Mouse (Mus musculus) spleen, embryonic (tissue): ENCODE results near the gene Vps37b.

Experiments used
- CTCF ChIA-PET: fragments of 350-600 bp; sonication (Branson Sonifier 250); formaldehyde crosslinking; loops from one replicate; lab custom pipeline; 2022; lab: Charles Lee

Vps37b gene

DNA sequence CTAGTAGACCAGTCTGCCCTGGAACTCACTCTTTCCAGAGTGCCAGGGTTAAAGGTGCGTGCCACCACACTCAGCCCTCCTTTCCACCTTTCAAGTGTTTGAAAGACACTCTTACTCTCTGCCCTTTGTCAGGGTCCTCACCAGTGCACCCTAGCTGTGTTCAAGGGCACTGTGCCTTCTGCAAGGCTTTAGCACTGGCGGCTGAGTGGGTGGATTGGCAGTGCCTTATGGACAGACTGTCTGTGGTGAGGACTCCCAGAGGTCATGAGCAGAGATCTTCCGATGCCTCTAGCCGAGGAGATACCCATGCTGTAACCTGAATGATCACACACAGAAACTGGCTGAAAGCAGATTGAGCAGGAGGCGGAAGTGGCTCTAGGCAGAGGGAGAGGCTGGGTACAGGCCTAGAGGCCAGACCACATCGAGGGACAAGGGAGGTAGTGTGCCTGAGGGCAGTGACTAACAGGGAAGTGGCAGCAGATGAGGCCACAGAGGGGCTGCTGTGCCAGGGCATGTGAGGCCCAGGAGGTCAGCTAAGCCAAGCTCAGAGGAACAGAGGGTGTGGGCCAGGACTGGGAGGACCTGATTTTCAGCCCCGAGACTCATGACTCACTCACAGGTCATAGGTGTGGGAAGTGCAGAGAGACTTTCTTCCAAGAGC is 14.8 kb upstream of the Vps37b start:
- CTCF ChIA-PET: interaction anchor here (0.6 kb wide), 1 partner anchor 1588 kb away, joined by 5 read pairs; no protein-coding TSS in a partner anchor

DNA sequence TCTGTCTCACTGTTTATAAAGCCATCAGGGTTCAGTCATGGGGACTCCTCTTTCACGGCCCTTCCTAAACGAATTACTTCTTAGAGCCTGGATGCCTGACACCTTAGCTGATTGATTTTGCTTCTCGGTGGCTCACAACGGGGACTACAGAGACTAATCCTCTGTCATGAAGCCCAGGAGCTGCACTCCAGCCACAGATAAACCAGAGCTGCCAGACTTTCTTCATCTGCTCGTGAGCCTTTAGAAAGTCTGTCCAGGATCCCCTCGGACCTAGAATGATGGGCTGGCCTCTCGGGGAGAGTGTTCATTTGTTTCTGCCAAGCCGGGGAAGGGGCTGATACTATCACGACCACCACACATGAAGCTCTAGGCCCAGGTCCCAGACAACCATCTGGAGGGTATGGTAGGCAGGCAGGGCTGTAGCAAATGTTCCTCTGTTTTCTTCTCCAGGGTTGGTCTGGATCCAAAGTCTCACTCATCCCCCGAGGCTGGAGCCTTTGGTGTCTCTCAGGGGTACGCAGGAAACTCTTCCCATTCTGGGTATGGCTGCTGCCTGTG is 13.5 kb upstream of the Vps37b start:
- CTCF ChIA-PET: no interaction called here

DNA sequence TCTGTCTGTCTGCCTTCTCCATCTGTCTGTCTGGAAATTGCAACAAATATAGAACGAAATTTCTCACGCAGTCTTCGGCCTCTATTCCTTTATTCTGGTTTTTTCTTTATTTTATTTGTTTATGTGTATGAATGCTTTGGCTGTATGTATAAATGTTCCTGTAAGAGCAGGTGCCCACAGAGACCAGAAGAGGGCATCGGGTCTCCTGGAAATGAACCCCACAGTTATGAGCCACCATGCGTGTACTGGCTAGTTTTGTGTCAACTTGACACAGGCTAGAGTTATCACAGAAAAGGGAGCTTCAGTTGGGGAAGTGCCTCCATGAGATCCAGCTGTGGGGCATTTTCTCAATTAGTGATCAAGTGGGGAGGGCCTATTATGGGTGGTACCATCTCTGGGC is 11.9 kb upstream of the Vps37b start:
- CTCF ChIA-PET: interaction anchor here (0.7 kb wide), 1 partner anchor 127 kb away, joined by 7 read pairs; no protein-coding TSS in a partner anchor

DNA sequence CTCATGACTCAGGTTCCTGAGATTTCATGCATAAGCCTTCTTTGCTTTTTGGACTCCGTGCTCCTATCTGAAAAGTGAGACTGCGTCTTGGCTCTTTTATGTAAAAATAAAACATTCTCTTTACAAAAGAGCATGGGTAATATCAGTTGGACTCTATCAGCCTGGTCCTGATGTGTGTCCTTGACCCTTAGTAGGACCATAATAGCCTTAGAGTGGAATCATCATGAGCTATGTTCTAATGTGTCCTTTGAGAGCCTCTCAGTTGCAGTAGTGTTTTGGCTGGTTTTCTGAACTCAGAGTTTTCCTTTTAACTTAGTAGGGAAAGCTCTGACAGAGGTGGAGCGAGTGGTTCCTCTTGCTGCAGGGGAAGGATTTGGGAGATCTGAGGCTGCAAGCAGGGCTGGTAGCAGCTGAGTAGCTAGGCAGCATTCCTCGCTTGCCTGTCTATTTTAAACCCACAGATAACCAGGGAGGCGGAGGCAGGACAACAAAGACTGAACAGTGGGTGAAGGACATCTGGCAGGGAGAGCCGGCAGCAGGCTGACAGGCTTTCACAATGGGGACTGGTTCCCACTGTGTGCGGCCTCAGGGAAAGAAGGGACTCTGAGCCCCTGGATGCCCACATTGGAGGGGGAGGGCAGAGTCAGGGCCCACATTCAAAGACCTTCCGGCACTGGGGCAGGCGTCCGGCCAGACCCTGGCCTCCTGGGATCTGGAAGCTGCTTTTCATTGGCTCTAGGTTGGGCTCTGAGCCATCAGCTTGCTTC is 11.3 kb upstream of the Vps37b start:
- CTCF ChIA-PET: no interaction called here

DNA sequence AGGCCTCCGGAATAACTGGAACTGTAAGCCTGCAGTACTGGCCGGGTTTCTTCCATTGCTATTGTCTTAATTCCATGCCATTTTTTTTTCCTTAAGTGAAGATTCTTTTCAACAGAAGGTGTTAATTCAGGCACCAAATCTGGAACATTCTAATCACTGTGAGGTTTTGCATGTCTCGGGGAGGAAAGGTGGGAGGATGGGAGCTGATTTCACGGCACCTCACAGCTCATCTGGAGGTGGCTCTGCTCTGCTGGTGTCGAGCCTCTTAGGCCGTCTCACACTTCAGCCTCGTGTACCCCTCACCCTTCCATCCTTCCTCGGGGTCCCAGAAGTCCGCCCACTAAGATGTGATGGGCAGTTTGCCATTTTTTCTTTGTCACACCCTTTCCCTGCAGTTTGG is 9.0 kb upstream of the Vps37b start:
- CTCF ChIA-PET: no interaction called here

DNA sequence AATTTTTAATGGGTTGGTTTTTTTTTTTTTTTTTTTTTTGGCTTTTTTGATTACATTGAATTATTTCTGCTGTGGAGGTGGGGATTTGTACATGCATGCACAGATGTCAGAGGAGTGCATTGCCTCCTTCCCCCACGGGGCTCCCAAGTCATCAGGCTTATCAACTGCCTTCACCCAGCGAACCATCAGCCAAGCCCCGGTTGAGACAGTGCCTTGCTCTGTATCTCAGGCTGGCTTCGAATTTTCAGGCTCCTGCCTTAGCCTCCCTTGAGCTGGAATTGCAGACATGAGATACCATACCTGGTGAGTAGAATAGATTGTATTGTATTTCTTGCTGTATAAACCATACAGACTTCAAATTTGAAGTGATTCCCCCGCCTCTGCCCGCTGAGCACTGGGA is 7.5 kb upstream of the Vps37b start:
- CTCF ChIA-PET: interaction anchor here (0.9 kb wide), 1 partner anchor 43 kb away, joined by 29 read pairs; no protein-coding TSS in a partner anchor

DNA sequence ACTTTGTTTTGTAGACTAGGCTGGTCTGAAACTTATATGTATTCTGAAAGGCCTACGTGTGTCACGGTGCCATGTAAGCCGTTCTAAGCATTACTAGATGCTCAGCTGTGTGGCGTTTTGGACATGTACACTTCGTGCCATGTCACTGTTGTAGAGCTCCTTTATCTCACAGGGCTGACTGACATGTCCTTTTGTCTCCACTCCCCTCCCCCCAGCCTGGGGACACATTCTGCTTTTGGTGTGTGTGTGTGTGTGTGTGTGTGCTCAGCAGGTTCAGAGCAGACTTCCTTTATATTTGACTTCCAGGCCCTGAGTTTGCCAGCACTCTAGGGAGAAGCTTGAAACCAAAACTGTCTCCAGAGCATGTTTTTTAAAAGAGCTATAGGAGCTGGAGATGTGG is 4.8 kb upstream of the Vps37b start:
- CTCF ChIA-PET: interaction anchor here (1.4 kb wide), 2 partner anchors 36 to 37 kb away, joined by 3 to 4 read pairs; no protein-coding TSS in a partner anchor

DNA sequence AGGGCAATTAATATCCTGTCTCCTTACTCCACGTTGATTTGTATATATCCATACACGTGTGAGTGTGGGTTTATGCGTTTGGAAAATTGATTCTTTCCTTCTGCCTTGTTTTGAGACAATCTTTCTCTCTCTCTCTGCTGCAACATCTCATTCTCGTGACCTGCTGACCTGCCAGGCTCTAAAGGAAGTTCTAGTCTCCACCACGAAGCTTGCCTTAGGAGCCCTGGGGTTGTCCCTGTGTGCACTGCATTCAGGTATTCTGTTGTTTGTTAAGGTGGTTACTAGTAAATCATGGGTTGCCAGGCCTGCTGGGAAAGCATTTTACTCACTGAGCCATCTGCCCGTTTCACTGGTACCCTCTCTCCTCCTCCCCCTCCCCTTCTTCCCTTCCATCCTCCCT is 4.3 kb upstream of the Vps37b start:
- CTCF ChIA-PET: interaction anchor here (1.4 kb wide), 1 partner anchor 37 kb away, joined by 4 read pairs; no protein-coding TSS in a partner anchor

DNA sequence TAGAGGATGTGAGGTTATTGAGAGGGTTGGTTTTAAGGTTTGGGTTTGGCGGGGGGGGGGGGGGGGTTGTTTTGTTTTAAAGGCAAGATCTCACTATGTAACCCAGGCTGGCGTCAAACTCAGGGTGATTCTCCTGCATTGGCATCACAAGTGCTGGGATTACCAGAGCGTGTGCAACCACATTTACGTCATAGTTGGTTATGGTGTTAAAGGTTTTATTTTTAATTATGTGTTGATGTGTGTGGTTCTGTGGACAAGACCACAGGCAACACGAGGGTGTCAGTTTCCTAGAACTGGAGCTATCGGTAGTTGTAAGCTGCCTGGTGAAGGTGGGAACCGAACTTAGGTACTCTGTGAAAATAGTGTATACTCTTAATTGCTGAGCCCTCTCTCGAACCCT is 3.7 kb upstream of the Vps37b start:
- CTCF ChIA-PET: interaction anchor here (0.7 kb wide), 1 partner anchor 35 kb away, joined by 12 read pairs; no protein-coding TSS in a partner anchor

DNA sequence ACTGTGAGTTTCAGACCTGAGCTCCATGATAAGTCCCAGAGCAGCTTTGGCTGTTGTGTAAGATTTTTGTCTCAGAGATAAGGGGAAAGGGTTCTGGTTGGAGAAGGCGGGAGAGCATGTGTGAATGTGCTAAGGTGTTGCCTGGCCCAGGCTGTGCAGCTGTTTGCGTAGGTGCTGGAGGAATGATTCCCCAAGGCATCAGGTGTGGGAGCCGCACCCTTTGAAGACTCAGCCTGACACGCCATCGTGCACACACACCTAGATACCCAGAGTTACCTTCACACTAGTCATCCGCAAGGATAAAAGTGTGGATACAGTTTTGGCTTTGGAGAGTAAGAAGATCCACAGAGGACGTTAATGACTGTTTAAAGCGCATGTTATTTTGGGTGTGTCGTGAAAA is 3.3 kb upstream of the Vps37b start:
- CTCF ChIA-PET: interaction anchor here (0.7 kb wide), 1 partner anchor 35 kb away, joined by 12 read pairs; no protein-coding TSS in a partner anchor

DNA sequence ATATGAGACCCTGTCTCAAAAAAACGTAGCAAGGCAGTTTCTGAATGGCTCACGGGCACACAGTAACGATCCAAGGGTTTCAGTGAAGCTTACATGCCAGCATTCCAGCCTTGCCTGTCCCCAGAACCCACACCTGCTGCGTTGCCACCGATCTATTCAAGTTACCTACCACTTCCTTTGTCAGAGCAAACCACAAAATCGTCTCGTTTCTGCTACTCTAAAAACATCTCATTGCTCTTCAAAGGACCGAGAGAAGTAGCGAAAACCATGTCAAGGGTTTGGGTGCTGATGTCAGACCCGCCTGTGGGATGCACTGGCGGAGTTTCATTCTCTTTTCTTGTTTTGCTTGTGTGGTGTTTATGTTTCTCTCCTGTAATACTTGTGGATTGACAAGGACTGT is 2.4 kb upstream of the Vps37b start:
- CTCF ChIA-PET: no interaction called here

DNA sequence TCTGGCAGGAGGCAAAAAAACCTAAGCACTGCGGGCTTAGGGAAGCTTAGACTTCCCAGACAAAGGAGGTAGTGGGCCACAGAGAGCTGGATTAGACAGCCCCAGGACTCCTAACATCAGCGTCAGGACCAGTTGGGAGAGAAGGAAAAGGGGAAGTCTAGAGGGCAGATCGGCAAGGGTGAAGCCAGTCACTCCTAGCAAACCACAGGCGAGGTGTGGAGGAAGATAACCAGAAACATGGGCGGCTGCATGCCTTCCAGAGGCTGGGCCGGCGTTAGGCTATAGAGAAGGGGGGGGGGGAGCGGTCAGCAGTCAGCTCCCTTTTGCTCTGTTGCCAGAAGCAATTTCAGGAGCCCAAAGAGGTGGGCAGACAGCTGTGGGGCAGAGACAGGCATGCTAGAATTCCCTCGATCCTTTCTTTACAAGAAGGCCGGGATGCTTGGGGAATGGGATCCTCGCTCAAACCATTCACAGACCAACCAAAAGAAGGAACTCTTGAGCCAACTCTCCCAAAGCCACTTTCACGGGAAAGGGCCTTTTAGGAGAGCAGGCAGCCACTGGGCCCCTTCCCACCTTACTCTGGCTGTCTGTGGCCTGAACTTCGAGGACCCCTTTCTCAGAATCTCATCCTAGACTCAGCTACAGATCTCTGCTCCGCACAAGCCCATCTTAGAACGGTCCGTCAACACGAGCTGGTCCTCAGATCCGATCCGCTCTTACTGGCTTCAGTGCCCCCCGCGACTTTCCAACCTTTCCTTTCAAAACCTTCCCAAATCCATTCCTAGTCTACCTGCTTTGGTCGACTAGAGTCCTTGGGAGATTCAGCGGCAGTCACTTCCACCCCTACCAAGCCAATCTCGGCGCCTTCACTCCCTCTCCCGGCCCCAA is 758 bp downstream of the Vps37b start:
- CTCF ChIA-PET: interaction anchor here (0.6 to 1.3 kb wide), 4 partner anchors 12 to 54 kb away, joined by 3 to 17 read pairs (median 4); no protein-coding TSS in a partner anchor

DNA sequence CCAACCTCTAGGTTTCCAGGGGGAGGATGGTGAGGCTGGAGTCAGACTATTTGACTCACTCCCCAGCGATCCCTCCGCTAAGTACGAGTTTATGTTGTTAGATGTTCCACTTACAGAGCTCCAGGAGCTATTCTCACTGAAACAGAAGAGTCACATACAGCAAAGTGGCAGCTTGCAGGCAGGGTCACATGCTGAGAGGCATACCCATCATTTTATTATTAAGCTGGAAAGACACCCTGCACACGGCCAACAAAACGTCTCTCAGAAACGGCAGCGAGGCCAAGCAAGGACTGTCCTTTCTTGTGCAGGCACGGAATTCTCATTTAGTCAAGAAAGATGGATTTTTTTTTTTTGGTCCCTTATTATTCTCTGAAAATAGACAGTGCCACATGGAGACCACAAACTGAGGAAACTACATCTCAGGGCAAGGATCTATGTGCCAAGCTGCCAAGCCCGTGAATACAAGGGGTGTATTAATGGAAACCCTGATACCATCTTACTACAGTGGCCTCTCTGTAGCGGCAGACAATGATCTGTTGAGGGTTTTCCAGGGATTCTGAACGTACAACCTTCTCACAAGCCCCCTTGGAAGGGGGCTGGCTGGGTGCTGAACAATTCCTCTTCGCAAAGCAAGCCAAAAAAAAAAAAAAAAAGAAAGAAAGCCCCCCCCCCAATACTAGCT is 1.5 kb downstream of the Vps37b start:
- CTCF ChIA-PET: interaction anchor here (0.7 to 1.3 kb wide), 2 partner anchors 11 to 17 kb away, joined by 3 to 17 read pairs; no protein-coding TSS in a partner anchor

DNA sequence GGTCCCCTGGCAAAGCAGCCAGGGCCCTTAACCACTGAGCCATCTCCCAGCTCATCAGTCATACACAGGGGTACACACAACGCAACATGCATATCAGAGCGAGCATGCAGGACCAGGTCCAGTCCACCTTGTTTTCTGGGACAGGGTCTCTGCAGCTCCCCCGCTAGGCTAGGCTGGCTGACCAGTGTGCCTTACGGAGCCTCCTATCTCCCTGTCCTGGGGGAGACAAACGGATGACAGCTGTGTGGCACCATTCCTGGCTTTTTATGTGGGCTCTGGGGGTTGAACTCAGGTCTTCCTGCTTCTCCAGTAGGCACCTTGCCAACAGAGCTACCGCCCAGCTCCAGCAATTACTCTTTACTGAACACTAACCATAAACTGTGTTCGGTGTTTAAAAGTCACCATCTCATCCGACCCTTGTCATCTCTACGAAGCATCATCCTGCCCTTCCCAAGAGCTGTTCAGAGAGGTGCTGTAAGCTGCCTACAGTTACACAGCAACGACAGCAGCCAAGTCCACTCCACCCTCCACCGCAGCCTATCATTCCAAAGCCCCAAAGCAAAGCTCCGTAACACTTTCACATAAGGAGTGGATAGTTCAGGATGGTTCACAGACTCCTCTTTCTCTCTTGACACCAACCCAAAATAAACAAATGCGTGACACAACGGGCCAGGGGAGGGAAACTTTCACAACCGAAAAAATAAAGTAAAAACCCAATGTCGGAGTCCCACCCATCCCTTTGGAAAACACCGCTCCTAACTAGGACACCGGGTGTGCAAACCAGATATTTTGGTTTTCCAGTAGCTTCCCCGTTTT is 2.6 kb downstream of the Vps37b start:
- CTCF ChIA-PET: no interaction called here

DNA sequence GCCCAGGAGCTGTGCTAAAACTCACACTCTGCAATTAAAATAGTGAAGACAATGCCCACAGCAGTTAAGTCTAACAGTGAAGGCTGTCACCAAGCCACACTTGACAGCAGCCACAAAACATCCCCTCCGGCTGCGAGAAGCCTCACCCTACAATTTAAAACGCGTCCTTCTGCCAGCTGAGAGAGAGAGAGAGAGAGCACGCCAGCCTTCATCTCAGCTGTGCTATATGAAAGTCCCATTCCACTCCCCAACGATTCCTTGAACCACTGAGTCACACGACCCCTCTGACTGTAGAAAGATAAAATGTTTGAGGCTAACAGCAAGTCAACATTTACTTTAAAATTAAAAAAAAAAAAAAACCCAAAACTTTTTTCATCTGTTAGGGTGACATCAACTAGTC is 3.4 kb downstream of the Vps37b start:
- CTCF ChIA-PET: no interaction called here

DNA sequence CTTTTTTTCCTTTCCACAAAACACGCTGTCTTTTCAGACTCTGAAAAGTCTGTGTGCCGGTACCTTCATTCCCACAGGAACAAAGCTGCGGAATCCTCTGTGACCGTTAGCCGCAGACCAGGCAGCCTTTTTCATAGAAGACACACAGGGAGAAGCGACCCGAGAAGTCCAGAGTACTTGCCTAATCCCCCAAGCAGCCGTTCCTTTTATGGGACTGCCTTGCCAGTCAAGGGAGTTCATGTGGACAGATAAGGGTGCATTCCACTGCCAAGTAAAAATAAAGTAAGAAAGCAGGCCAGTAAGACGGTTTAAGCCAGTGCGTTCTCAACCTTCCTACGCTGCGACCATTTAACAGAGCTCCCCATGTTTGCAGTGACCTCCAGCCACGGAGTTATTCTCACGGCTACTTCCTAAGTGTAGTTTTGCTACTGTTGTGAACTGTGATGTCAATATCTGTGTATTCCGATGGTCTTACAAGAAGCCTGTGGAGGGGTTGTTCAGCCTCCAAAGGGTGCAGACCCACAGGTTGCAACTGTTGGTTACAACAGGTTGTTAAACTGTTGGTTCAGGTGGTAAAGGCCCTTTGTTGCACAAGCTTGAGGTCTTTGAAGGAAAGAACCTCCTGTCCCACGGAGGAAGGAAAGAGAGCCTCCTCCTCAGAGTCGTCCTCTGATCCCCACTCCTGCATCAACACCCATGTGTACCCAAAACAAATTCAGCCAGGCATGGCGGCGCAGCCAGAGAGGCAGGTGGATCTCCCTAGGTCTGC is 4.2 kb downstream of the Vps37b start:
- CTCF ChIA-PET: interaction anchor here (0.7 kb wide), 1 partner anchor 14 kb away, joined by 3 read pairs; no protein-coding TSS in a partner anchor

DNA sequence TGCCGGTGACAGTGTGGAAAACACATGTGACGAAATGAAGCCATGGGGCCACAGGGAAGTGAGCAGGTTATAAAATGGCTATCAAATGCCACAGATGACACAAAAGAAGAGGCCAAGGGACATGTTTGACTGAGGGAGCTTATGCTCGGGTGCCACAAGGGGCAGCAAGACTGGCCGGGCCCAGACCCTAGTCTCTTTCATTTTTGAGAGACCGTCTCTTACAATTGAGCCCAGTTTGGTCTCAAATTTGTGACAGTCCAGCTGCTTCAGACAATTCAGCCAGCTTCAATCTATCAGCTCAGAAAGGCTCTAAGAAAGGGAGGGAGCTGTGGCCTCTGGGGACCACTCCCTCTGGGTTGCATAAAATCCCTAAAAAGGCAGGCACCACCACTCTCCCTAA is 5.5 kb downstream of the Vps37b start:
- CTCF ChIA-PET: no interaction called here

DNA sequence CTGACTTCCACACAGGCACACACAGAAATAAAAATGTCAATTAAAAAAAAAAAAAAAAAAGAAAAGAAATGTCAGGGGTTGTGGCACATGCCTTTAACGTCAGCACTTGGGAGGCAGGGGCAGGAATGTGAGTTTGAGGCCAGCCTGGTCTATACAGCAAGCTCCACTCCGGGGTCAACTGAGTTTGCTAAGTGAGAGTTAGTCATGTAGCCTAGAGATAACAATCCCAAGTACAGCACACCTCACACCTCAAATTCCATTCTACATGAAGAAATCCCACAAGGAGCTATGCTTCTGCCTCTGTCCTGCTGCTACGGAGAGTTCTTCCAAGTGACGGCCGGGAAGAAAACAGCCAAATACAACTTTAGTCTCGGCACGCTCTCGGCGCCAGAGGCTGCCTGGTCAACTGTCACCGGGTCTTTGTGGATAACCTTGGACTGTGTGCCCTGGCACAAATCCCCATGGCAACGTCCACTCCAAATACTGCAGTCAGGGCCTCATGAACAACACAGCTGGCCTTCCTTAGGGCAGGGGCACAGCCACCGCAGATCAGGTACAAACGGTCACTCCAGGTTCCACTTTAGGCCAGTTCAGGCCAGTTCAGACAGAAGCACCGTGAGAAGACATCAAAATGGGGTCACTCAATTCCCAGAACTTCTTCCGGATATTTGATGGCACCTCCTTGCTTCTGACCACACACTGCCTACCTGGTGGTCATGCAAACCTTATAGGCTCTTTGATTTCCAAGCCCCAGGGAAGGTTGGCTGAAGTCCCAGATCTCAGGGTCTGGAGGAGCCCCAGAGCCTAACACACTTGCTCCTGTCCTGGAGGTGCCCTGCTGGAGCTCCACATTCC is 6.3 kb downstream of the Vps37b start:
- CTCF ChIA-PET: interaction anchor here (1.1 kb wide), 1 partner anchor 51 kb away, joined by 3 read pairs; no protein-coding TSS in a partner anchor
